Mouse (Mus musculus) ES-Bruce4 (cell line): ENCODE measurements around the gene Gripap1. TPM values are rescaled to one million over a fixed set of nuclear protein-coding genes. Genes with fewer than 3 reads are reported as not detected.
A peak's percentile ranks its signal among the peaks of the same experiment; 100 is the strongest.

ENCODE experiments used
- H3K27ac ChIP-seq: 2 replicates; pipeline ENCODE4 v1.5.1; 2012; ENCODE audit warnings: low read length, inconsistent platforms; ENCODE audit not compliant: insufficient read depth
- H3K27me3 ChIP-seq: 2 replicates; pipeline ENCODE4 v1.6.1; 2012; ENCODE audit warnings: mild to moderate bottlenecking, low read length, inconsistent platforms; ENCODE audit not compliant: control insufficient read depth, poor library complexity, insufficient read depth, severe bottlenecking
- H3K36me3 ChIP-seq: 2 replicates; pipeline ENCODE4 v1.6.1; 2012; ENCODE audit warnings: inconsistent platforms, mild to moderate bottlenecking, low read length, moderate library complexity; ENCODE audit not compliant: control insufficient read depth, poor library complexity, insufficient read depth, severe bottlenecking
- H3K4me1 ChIP-seq: one replicate; pipeline ENCODE4 v1.8.1; 2011; ENCODE audit warnings: low read length; ENCODE audit not compliant: control insufficient read depth, insufficient read depth
- H3K4me3 ChIP-seq: 2 replicates; pipeline ENCODE4 v1.5.1; 2011; ENCODE audit warnings: low read depth, mild to moderate bottlenecking, low read length
- H3K9ac ChIP-seq: 2 replicates; pipeline ENCODE4 v1.6.1; 2012; ENCODE audit warnings: low read depth, mild to moderate bottlenecking, inconsistent platforms; ENCODE audit not compliant: poor library complexity, severe bottlenecking
- H3K9me3 ChIP-seq: replicated peaks from 2 replicates; pipeline ENCODE4 v1.6.1; 2012; ENCODE audit warnings: mild to moderate bottlenecking, low read length, inconsistent platforms; ENCODE audit not compliant: control insufficient read depth, poor library complexity, insufficient read depth, severe bottlenecking
- CTCF ChIP-seq: IDR thresholded peaks from one replicate; pipeline ENCODE4 v1.8.1; 2011; ENCODE audit warnings: low read depth, low read length
- EP300 ChIP-seq: IDR thresholded peaks from 2 replicates; pipeline ENCODE4 v1.6.1; 2011; ENCODE audit warnings: low read depth, low read length; ENCODE audit not compliant: insufficient read depth
- POLR2A ChIP-seq: IDR thresholded peaks from one replicate; pipeline ENCODE4 v1.8.1; 2011; ENCODE audit warnings: low read length; ENCODE audit not compliant: insufficient read depth
- polyA plus RNA-seq: library from polyadenylated mRNA; stranded (reverse); fragments of >200 nt; gene quantifications from 2 replicates; pipeline ENCODE4 v1.2.4, GENCODE M21; 2011; ENCODE audit warnings: low read depth; ENCODE audit not compliant: missing spikeins, insufficient read depth, insufficient read length

The Gripap1 gene
- polyA plus RNA-seq, 1 experiment: 19.2 TPM

GRCm38 (mm10) chrX:7847845-7848244, 58.3 kb downstream of the Gripap1 start:
- no peak overlapping the region for H3K9ac ChIP-seq
- TF ChIP-seq POLR2A: no peak
- no peak for TF ChIP-seq CTCF
- TF ChIP-seq EP300: no peak
- H3K9me3 ChIP-seq: no peaks in the 10 kb centered on the region

GRCm38 (mm10) chrX:7854578-7854977, 65.0 kb downstream of the Gripap1 start:
- H3K4me3 ChIP-seq: no peak overlapping the region
- no peaks in the 10 kb centered on the region; the same call in none of the 2 replicates for H3K36me3 ChIP-seq

More at GRCm38 (mm10) chrX:7847845-7848244, 58.3 kb downstream of the Gripap1 start:
- no peaks in the 10 kb centered on the region for H3K27me3 ChIP-seq
- no peak overlapping the region for H3K4me3 ChIP-seq
- peaks cover 4% of the 10 kb centered on the region; the same call in 1 of the 2 replicates for H3K36me3 ChIP-seq
- no peak overlapping the region for H3K27ac ChIP-seq
- H3K4me1 ChIP-seq: no peaks in the 10 kb centered on the region

GRCm38 (mm10) chrX:7859191-7859753, 69.7 kb downstream of the Gripap1 start:
- Histone ChIP-seq H3K9me3 (no peaks in the 10 kb centered on the region), H3K9ac (no peak overlapping the region), H3K4me3 (no peak overlapping the region), H3K27ac (no peak overlapping the region), H3K36me3 (no peaks in the 10 kb centered on the region; the same call in none of the 2 replicates), H3K4me1 (no peaks in the 10 kb centered on the region), H3K27me3 (no peaks in the 10 kb centered on the region)
- TF ChIP-seq CTCF: no peak
- TF ChIP-seq POLR2A: no peak
- TF ChIP-seq EP300: no peak

More at GRCm38 (mm10) chrX:7854578-7854977, 65.0 kb downstream of the Gripap1 start:
- no peaks in the 10 kb centered on the region for H3K4me1 ChIP-seq
- H3K9ac ChIP-seq: no peak overlapping the region
- H3K27me3 ChIP-seq: no peaks in the 10 kb centered on the region
- H3K27ac ChIP-seq: no peak overlapping the region
- peak; percentile 54 for TF ChIP-seq CTCF
- TF ChIP-seq EP300: no peak
- no peak for TF ChIP-seq POLR2A
- no peaks in the 10 kb centered on the region for H3K9me3 ChIP-seq

- H3K9ac ChIP-seq: no peak overlapping the region
- H3K4me1 ChIP-seq: no peaks in the 10 kb centered on the region
- H3K36me3 ChIP-seq: peaks cover 8% of the 10 kb centered on the region
- TF ChIP-seq CTCF: no peak
- no peaks in the 10 kb centered on the region for H3K27me3 ChIP-seq
- no peaks in the 10 kb centered on the region for H3K9me3 ChIP-seq
- no peak overlapping the region for H3K4me3 ChIP-seq
- H3K27ac ChIP-seq: no peak overlapping the region
These were observed 73.6 kb downstream of the Gripap1 start for GRCm38 (mm10) chrX:7863181-7863580.

- Histone ChIP-seq H3K27me3 (no peaks in the 10 kb centered on the region), H3K4me1 (no peaks in the 10 kb centered on the region), H3K9ac (no peak overlapping the region), H3K9me3 (no peaks in the 10 kb centered on the region), H3K27ac (no peak overlapping the region), H3K36me3 (peaks cover 10% of the 10 kb centered on the region), H3K4me3 (no peak overlapping the region)
- TF ChIP-seq CTCF (no peak), POLR2A (no peak), EP300 (no peak)
These were observed 75.0 kb downstream of the Gripap1 start for GRCm38 (mm10) chrX:7864551-7864950.

- Histone ChIP-seq H3K9ac (no peak overlapping the region), H3K27ac (no peak overlapping the region), H3K4me1 (no peaks in the 10 kb centered on the region), H3K9me3 (no peaks in the 10 kb centered on the region), H3K36me3 (peaks cover 10% of the 10 kb centered on the region), H3K27me3 (no peaks in the 10 kb centered on the region), H3K4me3 (no peak overlapping the region)
- TF ChIP-seq CTCF (no peak), EP300 (no peak), POLR2A (no peak)
These were observed 75.8 kb downstream of the Gripap1 start for GRCm38 (mm10) chrX:7865343-7865742.
